Mouse (Mus musculus) megakaryocyte progenitor cell, adult 5-6 weeks (primary cell): ENCODE data around the gene Prr14. TPM values are rescaled to one million over a fixed set of nuclear protein-coding genes. Genes with fewer than 3 reads are reported as not detected.
"Not testable (repeated sequence)": the region's sequence is repeated elsewhere in the genome, so short reads cannot be mapped to it uniquely, and the experiment has no call there.

Experiments
- ATAC-seq: replicated peaks from 2 replicates; pipeline ENCODE4 v1.8.0; 2016; ENCODE audit warnings: mild to moderate bottlenecking, moderate TSS enrichment, inconsistent platforms; ENCODE audit not compliant: poor library complexity
- total RNA-seq, 2 experiments: library from RNA; stranded (forward) in 1 of 2; stranded (reverse) in 1 of 2; fragments of 157-497, 149-512 nt in 1 of 2; fragments of 200-1000 nt in 1 of 2; gene quantifications; 2 replicates each; pipeline versions ENCODE4 v1.2.3 to v1.2.4; 2015 to 2017

Gene Prr14
- 74.8 and 85.3 TPM in 2 replicates for total RNA-seq (2015)
- total RNA-seq (2017) = 22.6 and 27.2 TPM in 2 replicates

DNA sequence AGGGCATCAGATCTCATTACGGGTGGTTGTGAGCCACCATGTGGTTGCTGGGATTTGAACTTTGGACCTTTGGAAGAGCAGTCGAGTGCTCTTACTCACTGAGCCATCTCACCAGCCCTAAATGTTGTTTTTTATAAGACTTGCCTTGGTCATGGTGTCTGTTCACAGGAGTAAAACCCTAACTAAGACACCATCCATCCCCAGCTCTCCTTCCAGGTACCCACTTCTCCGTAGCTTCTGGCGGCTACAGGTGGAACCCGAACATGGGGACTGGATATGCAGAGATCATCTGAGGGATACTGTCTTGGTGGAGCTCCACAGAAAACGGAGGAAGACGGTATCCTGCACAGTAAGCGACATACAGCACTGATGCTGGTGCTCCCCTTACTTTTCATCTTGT is at the start of gene Prr14:
Prr14 (plus strand) TSS at position 301 of the 400 bp plus-strand sequence.
- ATAC-seq = not testable (repeated sequence)

DNA sequence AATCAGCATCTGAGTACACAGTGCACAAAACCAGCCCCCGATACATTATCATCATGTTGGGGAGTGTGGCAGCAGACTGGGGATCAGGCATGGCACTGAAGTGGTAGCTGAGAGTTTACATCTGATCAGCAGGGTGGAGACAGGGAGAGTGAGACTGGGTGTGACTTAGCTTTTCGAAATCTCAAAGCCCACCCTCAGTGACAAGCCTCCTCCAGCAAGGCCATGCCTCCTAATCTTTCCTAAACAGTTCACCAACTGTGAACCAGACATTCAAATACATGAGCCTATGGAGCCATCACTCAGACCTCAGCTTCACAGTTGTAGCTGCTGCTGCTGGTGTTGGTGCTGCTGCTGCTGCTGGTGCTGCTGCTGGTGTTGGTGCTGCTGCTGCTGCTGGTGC is 48.0 kb upstream of the Prr14 start:
- ATAC-seq = peak; percentile 52

DNA sequence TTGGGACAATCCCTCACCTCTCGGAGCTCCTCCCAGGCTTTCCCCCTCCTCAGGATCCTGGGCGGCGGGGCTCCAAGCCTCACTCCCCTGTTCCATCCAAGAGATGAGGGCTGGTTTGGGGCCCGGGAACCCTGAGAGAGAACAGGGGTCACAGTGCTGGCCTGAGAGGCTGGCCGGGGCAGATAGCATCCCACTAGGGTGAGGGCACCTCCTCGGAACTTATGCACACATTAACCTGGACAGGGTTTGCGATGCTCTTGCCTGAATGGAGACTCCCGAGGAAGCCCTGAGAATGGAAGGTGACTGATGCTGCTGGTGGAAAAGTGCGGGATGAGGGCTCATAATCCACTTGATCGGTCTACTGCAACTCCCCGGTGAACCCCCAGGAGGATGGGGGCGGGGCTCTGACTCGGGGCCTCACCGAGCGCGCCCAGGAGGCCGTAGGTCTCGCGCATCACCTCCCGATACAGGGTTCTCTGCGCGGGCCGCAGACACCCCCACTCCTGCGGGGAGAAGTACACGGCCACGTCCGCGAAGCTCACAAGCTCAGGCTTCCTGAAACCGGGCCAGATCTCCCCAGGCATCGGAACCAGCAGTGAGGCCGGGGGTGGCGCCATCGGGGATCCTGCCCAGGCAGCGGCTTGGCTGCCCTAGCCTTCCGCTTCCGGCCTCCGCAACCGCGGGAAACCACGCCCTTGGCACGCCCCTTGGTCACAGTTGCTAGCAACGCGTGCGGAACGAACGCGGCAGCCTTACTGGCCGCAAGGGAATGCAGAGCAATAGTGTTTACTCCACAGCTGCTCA is 37.8 kb upstream of the Prr14 start, which contains the start of gene Zfp688:
Zfp688 (minus strand) TSS at position 681 of the 804 bp plus-strand sequence.
- peak; percentile 97 for ATAC-seq

DNA sequence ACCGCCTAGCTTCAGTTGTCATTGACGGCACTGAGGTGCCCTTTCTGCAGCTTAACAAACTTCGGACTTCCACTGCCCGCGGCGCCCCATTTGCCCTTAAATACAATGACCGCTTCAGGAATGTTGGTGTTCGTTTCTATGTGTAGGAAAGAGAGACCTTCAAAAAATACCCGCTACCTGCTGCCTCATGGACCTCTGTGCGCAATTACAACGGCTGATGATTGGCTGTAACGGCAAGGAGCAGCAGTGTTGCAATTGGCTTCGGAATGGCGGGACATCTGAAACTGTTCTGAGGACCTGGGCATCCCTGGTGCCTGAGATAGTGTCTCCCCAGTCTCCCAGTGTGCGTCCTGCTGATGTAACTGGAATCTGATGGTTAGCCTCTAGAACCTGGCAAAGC is 37.2 kb upstream of the Prr14 start:
- ATAC-seq = peak; percentile 53

DNA sequence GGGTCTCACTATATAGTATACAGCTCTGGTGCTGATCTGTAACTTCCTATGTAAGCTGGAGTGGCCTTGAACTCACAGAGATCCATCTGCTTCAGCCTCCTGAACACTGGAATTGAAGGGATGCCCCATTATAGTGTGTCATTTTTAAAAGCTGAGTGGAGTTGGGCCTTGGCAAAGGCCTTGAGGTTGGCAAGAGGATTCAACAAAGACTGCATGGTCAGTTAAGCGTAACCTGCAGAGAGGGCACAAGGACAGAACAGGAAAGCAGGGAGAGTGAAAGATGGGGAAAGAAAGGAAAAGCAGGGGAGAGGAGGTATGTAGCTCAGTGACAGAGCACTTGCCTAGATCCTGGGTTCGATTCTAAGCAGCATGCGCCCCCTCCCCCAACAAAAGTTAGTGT is 34.1 kb upstream of the Prr14 start:
- no peak for ATAC-seq

DNA sequence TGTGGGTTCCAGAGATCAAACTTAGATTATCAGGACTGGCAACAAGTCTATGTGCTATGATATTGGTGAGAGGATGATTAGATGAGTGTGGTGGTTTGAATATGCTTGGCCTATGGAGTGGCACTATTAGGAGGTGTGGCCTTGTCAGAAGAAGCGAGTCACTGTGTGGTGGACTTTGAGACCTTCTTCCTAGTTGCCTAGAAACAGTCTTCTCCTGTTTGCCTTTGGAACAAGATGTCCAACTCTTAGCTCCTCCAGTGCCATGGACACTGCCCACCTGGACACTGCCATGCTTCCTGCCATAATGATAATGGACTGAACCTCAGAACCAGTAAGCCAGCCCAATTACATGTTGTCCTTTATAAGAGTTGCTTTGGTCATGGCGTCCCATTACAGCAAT is 33.5 kb upstream of the Prr14 start:
- ATAC-seq = no peak

DNA sequence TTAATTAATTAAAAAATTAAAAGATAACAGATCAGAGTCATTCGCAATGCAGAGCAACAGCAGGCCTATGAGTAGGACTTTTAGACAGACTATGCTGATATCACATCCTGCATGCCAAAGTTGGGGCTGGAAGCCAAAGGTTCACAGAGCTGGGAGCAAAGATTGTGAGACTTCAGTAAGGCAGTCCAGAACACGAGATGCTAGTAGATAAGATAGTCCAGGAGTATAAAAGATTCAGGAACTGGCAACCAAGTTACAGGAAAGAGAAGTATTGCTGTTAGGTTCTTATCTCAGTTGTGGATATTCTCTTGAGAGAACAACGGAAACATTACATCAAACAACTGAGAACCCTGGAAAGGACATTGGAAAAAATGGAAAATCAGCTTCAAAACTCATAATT is 33.1 kb upstream of the Prr14 start:
- no peak for ATAC-seq

DNA sequence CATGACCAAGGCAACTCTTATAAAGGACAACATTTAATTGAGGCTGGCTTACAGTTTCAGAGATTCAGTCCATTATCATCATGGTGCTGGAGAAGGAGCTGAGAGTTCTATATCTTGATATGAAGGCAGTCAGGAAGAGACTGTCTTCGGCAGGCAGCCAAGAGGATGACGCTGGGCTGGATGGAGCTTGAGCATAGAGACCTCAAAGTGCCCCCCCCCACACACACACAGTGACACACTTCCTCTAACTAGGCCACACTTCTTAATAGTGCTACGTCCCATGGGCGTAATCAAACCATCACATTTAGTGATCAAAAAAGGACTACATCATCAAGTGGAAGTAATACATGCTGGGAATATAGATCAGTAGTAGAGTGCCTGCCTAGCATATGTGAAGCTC is 24.2 kb upstream of the Prr14 start:
- ATAC-seq = no peak

DNA sequence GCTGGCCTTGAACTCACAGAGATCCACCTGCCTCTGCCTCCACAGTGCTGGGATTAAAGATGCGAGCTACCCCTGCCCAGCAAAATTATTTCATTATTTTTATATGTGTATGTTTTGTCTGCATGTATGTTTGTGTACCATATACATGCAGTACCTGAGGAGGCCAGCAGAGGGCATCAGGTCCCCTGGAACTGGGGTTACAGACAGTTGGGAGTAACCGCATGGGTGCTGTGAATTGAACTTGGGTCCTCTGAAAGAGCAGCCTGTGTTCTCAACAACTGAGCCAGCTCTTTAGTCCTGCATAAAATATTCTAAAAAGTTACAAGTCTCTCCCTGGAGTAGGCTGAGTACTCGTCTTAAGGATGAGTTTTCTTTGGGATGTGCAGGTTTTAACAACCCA is 21.7 kb upstream of the Prr14 start:
- no peak; the same call in 1 of the 2 replicates for ATAC-seq

DNA sequence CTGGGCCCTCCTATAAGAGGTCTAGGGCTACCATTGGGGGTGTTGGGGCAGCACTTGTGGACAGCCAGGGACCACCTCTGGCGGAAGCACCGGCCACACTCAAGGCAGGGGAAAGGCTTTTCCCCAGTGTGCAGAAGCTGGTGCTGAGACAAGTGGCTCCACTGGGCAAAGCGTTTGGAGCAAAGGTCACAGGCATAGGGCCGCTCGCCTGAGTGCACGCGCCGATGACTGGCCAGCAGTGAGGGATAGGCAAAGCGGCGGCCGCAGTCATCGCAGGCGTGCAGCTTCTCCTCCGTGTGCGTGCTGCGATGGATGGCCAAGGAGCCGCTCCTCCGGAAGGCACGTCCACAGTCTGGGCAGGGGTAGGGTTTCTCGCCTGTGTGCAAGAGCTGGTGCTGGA is 15.4 kb upstream of the Prr14 start:
- ATAC-seq = no peak

DNA sequence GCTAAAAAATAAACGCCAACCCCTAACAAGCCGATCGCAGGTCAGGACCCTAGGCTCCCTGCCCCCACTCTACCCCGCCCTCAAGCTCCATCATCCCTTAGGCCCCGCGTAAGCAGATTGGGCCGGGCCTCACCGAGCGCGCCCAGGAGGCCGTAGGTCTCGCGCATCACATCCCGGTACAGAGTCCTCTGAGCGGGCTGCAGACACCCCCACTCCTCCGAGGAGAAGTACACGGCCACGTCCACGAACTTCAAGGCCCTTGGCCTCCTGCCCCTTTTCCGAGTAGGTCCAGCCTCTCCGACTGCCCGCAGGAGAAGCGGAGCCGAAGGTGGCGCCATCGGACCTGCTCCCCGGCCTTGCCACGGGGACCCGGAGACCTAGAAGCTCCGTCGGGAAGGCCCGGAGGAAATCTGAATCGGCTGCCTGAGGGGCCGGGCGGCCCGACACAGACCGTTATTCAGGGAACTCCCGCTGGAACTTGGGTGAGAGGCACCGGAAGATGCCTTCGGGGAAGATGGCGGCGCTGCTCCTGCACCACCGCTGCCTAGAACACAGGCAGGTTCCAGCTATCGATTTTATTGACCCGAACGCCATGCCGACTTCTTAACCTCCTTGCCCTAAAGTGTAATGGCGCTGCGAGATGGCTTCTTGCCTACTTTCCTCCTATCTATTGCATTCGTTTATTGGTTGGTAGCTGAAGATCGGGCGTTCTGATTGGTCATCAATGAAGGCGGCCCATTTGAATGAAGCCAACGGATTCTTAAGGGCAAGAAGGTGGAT is 10.7 kb upstream of the Prr14 start, which contains the start of gene Zfp689:
Zfp689 (minus strand) TSS at position 638 of the 780 bp plus-strand sequence.
- peak; percentile 96 for ATAC-seq

DNA sequence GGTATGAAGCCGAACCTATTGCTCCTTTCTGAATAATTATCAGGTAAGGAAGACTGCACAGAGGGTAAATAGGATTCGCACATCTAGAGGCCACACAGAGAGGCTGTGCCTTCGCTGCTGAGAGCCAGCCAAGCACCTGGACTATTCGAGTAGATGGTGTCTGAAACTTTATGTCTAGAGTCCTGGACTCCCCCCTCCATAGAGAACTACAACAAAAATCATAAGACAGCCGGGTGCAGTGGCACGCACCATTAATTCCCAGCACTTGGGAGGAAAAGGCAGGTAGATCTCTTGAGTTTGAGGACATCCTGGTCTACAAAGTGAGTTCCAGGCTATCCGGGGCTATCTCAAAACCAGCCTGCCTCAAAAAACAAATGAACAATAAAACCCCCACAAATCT is 9.4 kb upstream of the Prr14 start:
- no peak for ATAC-seq

DNA sequence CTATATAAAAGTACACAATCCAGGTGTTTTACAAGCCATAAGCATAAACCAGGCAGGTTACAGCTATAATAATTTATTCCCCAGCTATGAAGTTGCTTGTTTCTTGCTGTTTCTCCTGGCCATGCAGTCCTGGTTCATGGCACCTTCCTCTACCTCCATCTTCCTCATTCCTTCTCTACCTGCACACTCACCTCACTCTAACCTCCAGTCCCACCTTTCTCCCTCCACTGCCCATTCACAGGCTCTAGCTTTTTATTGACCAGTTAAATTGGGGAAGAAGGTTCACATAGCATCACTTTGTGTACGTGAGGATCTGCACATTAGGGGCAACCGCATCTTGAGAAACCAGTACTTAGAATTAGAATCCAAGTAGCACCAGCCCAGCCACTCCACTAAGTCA is 6.4 kb upstream of the Prr14 start:
- no peak for ATAC-seq

DNA sequence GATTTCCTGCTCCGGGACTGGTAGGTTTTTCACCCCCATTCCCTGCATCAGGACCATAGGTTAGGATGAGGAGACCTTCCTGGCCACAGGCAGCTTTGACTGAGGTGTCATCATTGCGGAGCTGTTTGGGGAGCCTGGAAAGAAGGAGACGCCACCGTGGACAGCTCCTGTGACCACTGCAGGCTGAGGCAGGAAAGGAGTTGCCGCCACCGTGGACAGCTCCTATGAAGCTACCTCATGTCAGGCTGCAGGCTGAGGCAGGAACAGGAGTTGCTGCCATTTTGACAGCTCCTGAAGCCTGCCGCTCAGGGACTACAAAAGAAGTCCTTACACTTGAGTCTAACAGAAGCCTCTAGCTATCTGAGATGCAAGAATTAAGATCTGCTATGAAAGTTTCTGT is 4.5 kb upstream of the Prr14 start:
- ATAC-seq = no peak

DNA sequence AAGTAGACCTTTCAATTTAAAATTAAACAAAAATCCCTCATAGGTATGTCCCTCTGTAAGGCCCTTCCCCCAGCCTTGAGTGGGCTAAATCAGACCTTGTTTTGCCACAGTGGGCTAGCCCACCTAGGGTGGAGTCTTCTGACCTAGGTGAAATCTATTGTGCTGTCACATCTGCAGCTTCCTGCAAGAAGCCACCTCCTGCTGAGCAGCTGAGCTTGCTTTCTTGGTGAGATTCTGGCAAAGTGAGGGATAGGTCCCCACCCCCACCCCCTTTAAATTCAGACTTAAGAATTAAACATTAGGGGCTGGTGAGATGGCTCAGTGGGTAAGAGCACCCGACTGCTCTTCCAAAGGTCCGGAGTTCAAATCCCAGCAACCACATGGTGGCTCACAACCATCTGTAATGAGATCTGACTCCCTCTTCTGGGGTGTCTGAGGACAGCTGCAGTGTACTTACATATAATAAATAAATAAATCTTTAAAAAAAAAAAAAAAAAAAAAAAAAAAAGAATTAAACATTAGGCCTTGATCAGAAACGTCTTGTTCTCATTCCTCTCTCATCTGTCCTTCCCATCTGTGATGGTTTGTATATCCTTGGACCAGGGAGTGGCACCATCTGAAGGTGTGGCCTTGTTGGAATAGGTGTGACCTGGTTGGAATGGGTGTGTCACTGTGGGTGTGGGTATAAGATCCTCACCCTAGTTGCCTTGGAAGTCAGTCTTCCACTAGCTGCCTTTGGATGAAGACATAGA is 864 bp upstream of the Prr14 start:
- ATAC-seq = not testable (repeated sequence)

DNA sequence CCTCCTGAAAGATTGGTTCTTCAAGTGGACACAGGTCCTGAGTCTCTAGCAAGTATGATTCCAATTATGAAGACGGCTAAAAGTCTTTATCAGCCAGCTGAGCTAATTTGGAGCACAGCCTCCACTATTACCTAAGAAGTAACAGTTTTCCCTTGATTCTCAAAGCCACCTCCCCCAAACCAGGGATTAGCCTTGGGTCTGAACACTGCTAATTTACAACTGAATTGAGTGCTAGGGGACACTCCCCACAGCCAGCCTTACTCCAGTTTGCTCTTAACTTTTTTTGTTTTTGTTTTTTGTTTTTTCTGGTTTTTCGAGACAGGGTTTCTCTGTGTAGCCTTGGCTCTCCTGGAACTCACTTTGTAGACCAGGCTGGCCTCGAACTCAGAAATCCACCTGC is 5.8 kb downstream of the Prr14 start:
- no peak for ATAC-seq

DNA sequence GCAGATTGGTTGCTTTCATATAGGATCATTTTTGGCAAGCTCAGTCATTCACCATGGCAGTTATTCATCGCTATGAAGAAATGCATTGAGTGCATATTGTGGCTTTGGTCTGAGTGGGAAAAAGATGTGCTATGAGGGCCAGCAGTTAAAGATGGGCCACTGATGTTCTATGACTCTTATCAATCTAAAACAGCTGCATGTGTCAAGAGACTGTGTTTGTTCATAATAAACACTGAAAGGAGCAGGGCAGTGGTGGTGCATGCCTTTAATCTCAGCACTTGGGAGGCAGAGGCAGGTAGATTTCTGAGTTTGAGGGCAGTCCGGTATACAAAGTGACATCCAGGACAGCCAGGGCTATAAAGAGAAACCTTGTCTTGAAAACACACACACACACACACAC is 6.3 kb downstream of the Prr14 start:
- peak; percentile 37 for ATAC-seq

DNA sequence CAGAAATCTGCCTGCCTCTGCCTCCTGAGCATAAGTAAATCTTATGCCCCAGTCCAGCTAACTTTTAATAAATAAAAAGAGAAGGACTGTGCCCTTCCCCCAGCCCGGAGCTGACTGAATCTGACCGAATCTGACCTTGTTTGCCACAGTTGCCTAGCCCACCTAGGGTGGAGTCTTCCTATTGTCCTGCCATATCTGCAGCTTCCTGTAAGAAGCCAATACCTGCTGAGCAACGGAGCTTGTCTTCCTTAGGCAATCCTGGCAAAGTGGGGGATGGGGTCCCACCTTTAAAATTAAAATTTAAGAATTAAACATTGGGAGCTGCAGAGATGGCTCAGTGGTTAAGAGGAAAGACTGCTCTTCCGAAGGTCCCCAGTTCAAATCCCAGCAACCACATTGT is 7.2 kb downstream of the Prr14 start:
- no peak for ATAC-seq

DNA sequence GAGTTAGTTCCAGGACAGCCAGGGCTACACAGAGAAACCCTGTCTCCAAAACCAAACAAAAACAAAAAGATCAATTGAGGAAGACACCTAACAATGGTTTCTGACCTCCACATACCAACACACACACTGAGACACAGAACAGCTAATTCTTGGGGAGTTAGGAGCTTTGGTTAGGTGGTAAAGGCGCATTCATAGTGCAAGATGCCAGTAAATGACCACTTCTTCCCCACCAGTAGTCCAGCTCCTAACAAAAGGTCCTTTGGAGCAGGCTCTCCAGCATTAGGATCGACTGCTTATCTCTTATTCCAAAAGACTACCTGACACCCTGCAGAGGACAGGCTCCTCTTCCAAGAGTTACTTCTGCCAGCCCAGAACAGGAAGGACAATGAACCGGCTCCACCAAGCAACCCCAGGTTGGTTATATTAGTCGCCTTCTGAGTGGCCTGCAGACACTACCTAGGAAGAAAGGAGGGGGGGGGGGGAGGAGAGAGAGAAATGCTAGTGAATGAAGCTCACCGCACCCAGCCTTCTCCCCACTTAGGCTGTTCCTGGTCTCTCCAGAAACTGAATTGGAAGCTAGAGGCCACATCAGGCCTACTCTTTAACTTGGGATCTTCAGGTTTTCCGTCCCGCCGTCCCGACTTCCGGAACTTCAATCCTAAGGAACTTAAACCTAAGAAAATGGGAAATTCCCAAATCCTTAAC is 10.8 kb downstream of the Prr14 start:
- ATAC-seq = peak; percentile 12; the same call in 1 of the 2 replicates

DNA sequence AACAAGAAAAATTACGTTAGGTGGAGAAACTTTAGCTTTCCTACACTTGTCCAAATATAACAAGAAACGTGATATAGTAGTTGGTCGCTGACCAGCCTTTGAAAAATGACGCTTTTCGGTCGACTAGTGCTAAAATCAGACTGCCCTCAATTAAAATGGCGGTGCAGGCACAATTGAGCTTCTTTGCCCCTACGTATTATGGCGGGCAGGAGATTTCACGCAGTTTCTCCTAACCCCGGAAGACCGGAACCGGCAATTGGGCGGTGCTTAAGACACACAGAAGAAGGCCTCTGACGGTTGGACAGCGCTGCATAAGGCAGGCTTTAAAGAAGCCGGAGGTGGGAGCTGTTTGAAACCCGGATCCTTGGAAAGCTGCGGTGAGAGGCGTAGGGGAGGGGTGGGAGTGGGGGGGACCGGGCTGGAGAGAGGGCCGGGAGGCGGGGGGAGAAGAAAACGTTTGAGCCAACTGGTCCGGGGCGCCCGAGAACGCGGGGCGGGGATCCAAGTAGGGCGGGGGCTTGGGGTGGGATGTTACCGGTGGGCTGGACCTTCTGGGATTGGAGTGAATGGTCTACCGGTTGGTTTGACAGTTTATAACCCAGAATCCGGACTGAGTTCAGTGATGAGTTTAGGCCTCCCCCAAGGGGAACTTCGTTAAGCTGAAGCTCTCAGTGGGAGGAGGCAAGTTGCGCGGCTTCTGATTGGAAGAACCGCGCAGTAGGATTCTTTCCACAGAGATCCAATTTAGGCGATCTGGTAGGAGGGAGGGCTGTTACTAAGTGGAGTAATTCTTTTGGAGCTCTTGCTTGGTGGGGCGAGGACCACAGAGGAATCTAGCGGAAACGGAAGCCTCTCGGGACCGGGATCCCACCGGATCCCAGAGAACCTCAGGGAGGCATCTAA is 11.6 kb downstream of the Prr14 start:
- peak; percentile 81 for ATAC-seq
